Mouse (Mus musculus) thymus, adult 2 months (tissue): ENCODE measurements around the gene Psmb10.

Experiments used
- CTCF ChIP-seq: fragments of 200-500 bp; IDR thresholded peaks from 2 replicates; pipeline ENCODE4 v1.5.1; 2012; ENCODE audit warnings: mild to moderate bottlenecking, control low read depth, low read length, moderate library complexity, borderline replicate concordance; ENCODE audit not compliant: control insufficient read depth, poor library complexity, insufficient read depth; ENCODE audit errors: extremely low read depth
- POLR2A ChIP-seq: fragments of 200-500 bp; IDR thresholded peaks from 2 replicates; pipeline ENCODE4 v1.6.1; 2012; ENCODE audit warnings: mild to moderate bottlenecking, low read length, control low read depth, moderate library complexity; ENCODE audit not compliant: control insufficient read depth, poor library complexity, insufficient read depth; ENCODE audit errors: extremely low read depth

- TF ChIP-seq POLR2A (no peak), CTCF (no peak)
These were observed 13.1 kb downstream of the Psmb10 start for GRCm38 (mm10) chr8:105925123-105925522.
